Mouse (Mus musculus) G1E (cell line): ENCODE data around the gene Dlgap1. TPM values are rescaled to one million over a fixed set of nuclear protein-coding genes. Genes with fewer than 3 reads are reported as not detected.

Source experiments
- ATAC-seq: 2 replicates; pipeline ENCODE4 v1.8.0; 2016; ENCODE audit warnings: mild to moderate bottlenecking; ENCODE audit not compliant: insufficient number of reproducible peaks, poor library complexity, low FRiP score, severe bottlenecking; ENCODE audit errors: extremely low read depth
- DNase-seq: peaks from one replicate; pipeline ENCODE4 v3.0.0; 2012; ENCODE audit warnings: low spot score
- H3K27me3 ChIP-seq: 2 replicates; pipeline ENCODE4 v1.6.1; 2012; ENCODE audit warnings: mild to moderate bottlenecking, low read length, inconsistent platforms; ENCODE audit not compliant: insufficient read depth
- H3K36me3 ChIP-seq: replicated peaks from 2 replicates; pipeline ENCODE3; 2012; ENCODE audit warnings: mild to moderate bottlenecking, inconsistent platforms
- H3K4me1 ChIP-seq: 2 replicates; pipeline ENCODE4 v1.6.1; 2012; ENCODE audit warnings: low read depth, low read length, inconsistent platforms, mixed read lengths; ENCODE audit not compliant: insufficient read depth
- H3K4me3 ChIP-seq: 2 replicates; pipeline ENCODE4 v1.5.1; 2012; ENCODE audit warnings: low read depth, mild to moderate bottlenecking, inconsistent platforms, low read length, moderate library complexity, mixed read lengths
- H3K9me3 ChIP-seq: replicated peaks from 2 replicates; pipeline ENCODE4 v1.6.1; 2012; ENCODE audit warnings: inconsistent platforms
- CTCF ChIP-seq: IDR thresholded peaks from 2 replicates; pipeline ENCODE4 v1.5.1; 2012; ENCODE audit warnings: low read depth, low read length, inconsistent platforms, mixed read lengths
- GATA1 ChIP-seq: IDR thresholded peaks from 2 replicates; pipeline ENCODE4 v1.6.1; 2012; ENCODE audit warnings: borderline replicate concordance, low read length, inconsistent platforms, mixed read lengths
- GATA2 ChIP-seq: IDR thresholded peaks from 2 replicates; pipeline ENCODE4 v1.6.1; 2012; ENCODE audit warnings: low read depth, low read length, inconsistent platforms, borderline replicate concordance
- POLR2AphosphoS5 ChIP-seq: IDR thresholded peaks from 2 replicates; pipeline ENCODE4 v1.6.1; 2012; ENCODE audit warnings: low read depth, low read length, inconsistent platforms; ENCODE audit not compliant: insufficient replicate concordance
- TAL1 ChIP-seq: conservative IDR thresholded peaks from 2 replicates; pipeline ENCODE4 v1.6.1; 2012; ENCODE audit warnings: low read depth, low read length, inconsistent platforms, mixed read lengths
- polyA plus RNA-seq: library from polyadenylated mRNA; stranded (reverse); fragments of >175 nt; gene quantifications from 2 replicates; pipeline ENCODE4 v1.2.3, GENCODE M21; 2012
- total RNA-seq, 2 experiments: library from RNA; stranded (forward) in 1 of 2; stranded (reverse) in 1 of 2; fragments of 200-1000 nt in 1 of 2; fragments of >200 nt in 1 of 2; fragmentation: Nextera tagmentation in 1 of 2; gene quantifications; 2 replicates each; pipeline ENCODE4 v1.2.3; 2014 to 2017

Gene Dlgap1
- total and polyA plus RNA-seq, 3 experiments: 0.22 TPM; not detected in 2

- no peaks in the 10 kb centered on the region for H3K4me1 ChIP-seq
- peaks cover 45% of the 10 kb centered on the region for H3K9me3 ChIP-seq
- TF ChIP-seq CTCF: no peak
- TF ChIP-seq TAL1: no peak
- TF ChIP-seq GATA1: no peak
- no peak for TF ChIP-seq GATA2
- no peak for TF ChIP-seq POLR2AphosphoS5
- H3K4me3 ChIP-seq: no peak overlapping the region
- no peak for DNase-seq
- H3K36me3 ChIP-seq: no peaks in the 10 kb centered on the region
- no peaks in the 10 kb centered on the region for H3K27me3 ChIP-seq
- no peak for ATAC-seq
Measured at GRCm38 (mm10) chr17:70754638-70755037, 785.8 kb downstream of the Dlgap1 start.

GRCm38 (mm10) chr17:70755039-70755668 is 786.3 kb downstream of the Dlgap1 start:
- ATAC-seq: no peak
- TF ChIP-seq CTCF (0 out of 2 replicates have a peak, but pooled peaks have one; percentile 19), GATA1 (no peak)
- H3K27me3 ChIP-seq: no peaks in the 10 kb centered on the region
- no peak for DNase-seq
- H3K4me1 ChIP-seq: no peaks in the 10 kb centered on the region
- no peak overlapping the region for H3K4me3 ChIP-seq
- H3K36me3 ChIP-seq: no peaks in the 10 kb centered on the region
- peaks cover 48% of the 10 kb centered on the region for H3K9me3 ChIP-seq

GRCm38 (mm10) chr17:70755669-70756263 is 786.9 kb downstream of the Dlgap1 start:
- Histone ChIP-seq H3K4me3 (no peak overlapping the region), H3K27me3 (no peaks in the 10 kb centered on the region), H3K36me3 (no peaks in the 10 kb centered on the region), H3K9me3 (peaks cover 51% of the 10 kb centered on the region), H3K4me1 (no peaks in the 10 kb centered on the region)
- DNase-seq (no peak), ATAC-seq (no peak)
- no peak for TF ChIP-seq GATA1
- TF ChIP-seq GATA2: no peak
- no peak for TF ChIP-seq TAL1
- no peak for TF ChIP-seq POLR2AphosphoS5
- TF ChIP-seq CTCF: no peak

GRCm38 (mm10) chr17:70762001-70762400 is 793.1 kb downstream of the Dlgap1 start:
- peaks cover 52% of the 10 kb centered on the region for H3K9me3 ChIP-seq
- no peak for DNase-seq
- ATAC-seq: no peak
- TF ChIP-seq POLR2AphosphoS5 (no peak), CTCF (no peak), TAL1 (no peak), GATA1 (no peak), GATA2 (no peak)
- no peaks in the 10 kb centered on the region for H3K4me1 ChIP-seq
- no peak overlapping the region for H3K4me3 ChIP-seq
- no peaks in the 10 kb centered on the region for H3K27me3 ChIP-seq
- no peaks in the 10 kb centered on the region for H3K36me3 ChIP-seq

GRCm38 (mm10) chr17:70762634-70763033 is 793.8 kb downstream of the Dlgap1 start:
- peaks cover 51% of the 10 kb centered on the region for H3K9me3 ChIP-seq
- DNase-seq (no peak), ATAC-seq (no peak)
- H3K4me3 ChIP-seq: no peak overlapping the region
- no peaks in the 10 kb centered on the region for H3K36me3 ChIP-seq
- no peaks in the 10 kb centered on the region for H3K4me1 ChIP-seq
- no peak for TF ChIP-seq GATA2
- TF ChIP-seq POLR2AphosphoS5: no peak
- no peak for TF ChIP-seq TAL1
- TF ChIP-seq GATA1: no peak
- no peak for TF ChIP-seq CTCF
- no peaks in the 10 kb centered on the region for H3K27me3 ChIP-seq

GRCm38 (mm10) chr17:70765337-70765736 is 796.5 kb downstream of the Dlgap1 start:
- DNase-seq (no peak), ATAC-seq (no peak)
- Histone ChIP-seq H3K27me3 (no peaks in the 10 kb centered on the region), H3K4me1 (no peaks in the 10 kb centered on the region), H3K4me3 (no peak overlapping the region), H3K36me3 (no peaks in the 10 kb centered on the region), H3K9me3 (peaks cover 39% of the 10 kb centered on the region)
- TF ChIP-seq GATA2 (no peak), GATA1 (no peak), POLR2AphosphoS5 (no peak), TAL1 (no peak), CTCF (no peak)
